Mouse (Mus musculus): ENCODE measurements at regions not wholly inside any gene's neighbourhood (a gene's known extent, or its start where the extent isn't known, plus 50 kb on each side); places are given as distances from the start of the nearest gene placed in this dataset.

DNA sequence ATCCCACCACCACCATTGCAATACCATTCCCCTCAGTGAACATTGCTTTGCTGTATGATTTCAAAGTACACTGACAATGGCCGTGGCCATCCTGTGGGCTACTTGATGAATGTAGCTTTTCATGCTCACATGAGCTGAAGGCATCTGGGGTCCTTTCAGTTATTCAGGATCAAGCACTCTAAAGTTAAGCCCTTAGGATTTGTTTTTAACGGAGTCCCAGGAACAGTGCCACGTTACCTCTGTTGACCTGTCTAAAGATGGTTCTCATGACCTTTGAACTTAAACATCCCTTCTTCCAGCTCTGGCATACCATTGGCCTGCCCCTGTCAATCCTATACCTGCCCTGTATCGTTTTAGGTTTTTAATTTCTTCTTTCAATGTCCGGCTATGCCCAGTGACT lies 251.7 kb upstream of the Sall1 start:
- Histone ChIP-seq H3K36me3 (ENCODE audit: insufficient read depth, low read length) (no peaks in the 10 kb centered on the region), H3K27me3 (ENCODE audit: insufficient read depth, low read length) (peaks cover 7% of the 10 kb centered on the region), H3K4me3 (replicated peaks; ENCODE audit: low read length) (no peak overlapping the region), H3K4me1 (replicated peaks; ENCODE audit: low read depth, low read length) (peaks cover 7% of the 10 kb centered on the region; the same call in 1 of the 2 replicates), H3K9me3 (ENCODE audit: low read length) (peaks cover 10% of the 10 kb centered on the region; the same call in 1 of the 2 replicates)
- TF ChIP-seq POU5F1 (IDR thresholded peaks at IDR 0.05; ENCODE audit: borderline replicate concordance, low read length) (no peak), CTCF (conservative IDR thresholded peaks at IDR 0.05; ENCODE audit: low read length) (no peak), NANOG (IDR thresholded peaks at IDR 0.05; ENCODE audit: borderline replicate concordance, low read length) (no peak)

DNA sequence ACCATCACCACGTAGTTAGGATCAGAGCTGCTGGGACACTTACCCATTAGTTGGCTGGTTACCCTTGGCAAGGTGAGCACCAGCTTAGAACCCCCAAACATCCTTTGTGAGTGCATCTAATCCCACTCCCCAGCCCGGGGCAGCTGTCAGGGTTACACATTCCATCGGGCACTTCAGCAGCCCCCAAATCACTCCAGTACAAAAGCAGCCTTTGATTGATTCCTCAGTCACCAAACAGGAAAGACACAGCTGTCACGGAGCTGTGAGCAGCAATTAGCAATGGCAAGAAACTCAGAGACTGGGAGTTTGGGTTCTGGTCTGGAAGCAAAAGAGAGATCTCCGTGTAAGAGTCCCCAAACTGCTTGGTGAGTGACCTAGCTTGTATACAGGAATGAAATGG lies 245.1 kb upstream of the Sall1 start:
- H3K36me3 ChIP-seq (ENCODE audit: insufficient read depth, low read length), result no peaks in the 10 kb centered on the region
- H3K9me3 ChIP-seq (ENCODE audit: low read length), result peaks cover 9% of the 10 kb centered on the region
- H3K27me3 ChIP-seq (ENCODE audit: insufficient read depth, low read length), result peaks cover 19% of the 10 kb centered on the region
- no peak for TF ChIP-seq CTCF (conservative IDR thresholded peaks at IDR 0.05; ENCODE audit: low read length)
- no peak for TF ChIP-seq NANOG (IDR thresholded peaks at IDR 0.05; ENCODE audit: borderline replicate concordance, low read length)
- TF ChIP-seq POU5F1 (IDR thresholded peaks at IDR 0.05; ENCODE audit: borderline replicate concordance, low read length), result no peak
- H3K4me3 ChIP-seq (replicated peaks; ENCODE audit: low read length), result no peak overlapping the region
- peaks cover 1% of the 10 kb centered on the region; the same call in 1 of the 2 replicates for H3K4me1 ChIP-seq (replicated peaks; ENCODE audit: low read depth, low read length)

- TF ChIP-seq POU5F1 (IDR thresholded peaks at IDR 0.05; ENCODE audit: borderline replicate concordance, low read length) (no peak), CTCF (conservative IDR thresholded peaks at IDR 0.05; ENCODE audit: low read length) (no peak), NANOG (IDR thresholded peaks at IDR 0.05; ENCODE audit: borderline replicate concordance, low read length) (no peak)
- Histone ChIP-seq H3K36me3 (ENCODE audit: insufficient read depth, low read length) (no peaks in the 10 kb centered on the region), H3K9me3 (ENCODE audit: low read length) (peaks cover 9% of the 10 kb centered on the region), H3K4me3 (replicated peaks; ENCODE audit: low read length) (no peak overlapping the region), H3K27me3 (ENCODE audit: insufficient read depth, low read length) (peaks cover 21% of the 10 kb centered on the region), H3K4me1 (replicated peaks; ENCODE audit: low read depth, low read length) (no peaks in the 10 kb centered on the region)
Measured at GRCm38 (mm10) chr8:89284871-89285564, 241.1 kb upstream of the Sall1 start.

- H3K36me3 ChIP-seq (ENCODE audit: insufficient read depth, low read length), result no peaks in the 10 kb centered on the region
- no peak for TF ChIP-seq CTCF (conservative IDR thresholded peaks at IDR 0.05; ENCODE audit: low read length)
- TF ChIP-seq NANOG (IDR thresholded peaks at IDR 0.05; ENCODE audit: borderline replicate concordance, low read length), result no peak
- TF ChIP-seq POU5F1 (IDR thresholded peaks at IDR 0.05; ENCODE audit: borderline replicate concordance, low read length), result no peak
- no peak overlapping the region for H3K4me3 ChIP-seq (replicated peaks; ENCODE audit: low read length)
- peaks cover 9% of the 10 kb centered on the region for H3K9me3 ChIP-seq (ENCODE audit: low read length)
- H3K4me1 ChIP-seq (replicated peaks; ENCODE audit: low read depth, low read length), result no peaks in the 10 kb centered on the region
- H3K27me3 ChIP-seq (ENCODE audit: insufficient read depth, low read length), result peaks cover 9% of the 10 kb centered on the region
Measured at GRCm38 (mm10) chr8:89283105-89284096, 239.4 kb upstream of the Sall1 start.

DNA sequence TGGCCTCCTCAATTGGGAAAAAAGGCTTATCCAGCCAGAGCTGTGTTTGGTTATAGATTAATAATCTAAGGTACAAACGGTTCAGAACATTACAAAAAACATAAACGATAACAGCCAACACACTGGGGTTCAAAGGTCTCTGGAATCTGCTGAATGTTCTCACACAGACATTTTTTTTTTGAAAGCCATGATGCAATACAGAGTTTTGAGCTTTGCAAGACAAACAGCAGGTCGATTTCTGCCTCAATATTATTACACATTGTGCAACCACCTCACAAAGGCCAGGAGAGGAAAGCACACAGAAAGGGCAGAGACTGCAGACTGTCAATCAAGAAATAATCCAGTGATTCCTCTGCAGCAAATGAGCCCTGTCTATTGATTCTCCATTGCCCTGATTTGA lies 235.9 kb upstream of the Sall1 start:
- Histone ChIP-seq H3K4me1 (replicated peaks; ENCODE audit: low read depth, low read length) (no peaks in the 10 kb centered on the region), H3K27me3 (ENCODE audit: insufficient read depth, low read length) (peaks cover 17% of the 10 kb centered on the region)
- TF ChIP-seq POU5F1 (IDR thresholded peaks at IDR 0.05; ENCODE audit: borderline replicate concordance, low read length), result no peak
- no peak for TF ChIP-seq NANOG (IDR thresholded peaks at IDR 0.05; ENCODE audit: borderline replicate concordance, low read length)
- TF ChIP-seq CTCF (conservative IDR thresholded peaks at IDR 0.05; ENCODE audit: low read length), result no peak

DNA sequence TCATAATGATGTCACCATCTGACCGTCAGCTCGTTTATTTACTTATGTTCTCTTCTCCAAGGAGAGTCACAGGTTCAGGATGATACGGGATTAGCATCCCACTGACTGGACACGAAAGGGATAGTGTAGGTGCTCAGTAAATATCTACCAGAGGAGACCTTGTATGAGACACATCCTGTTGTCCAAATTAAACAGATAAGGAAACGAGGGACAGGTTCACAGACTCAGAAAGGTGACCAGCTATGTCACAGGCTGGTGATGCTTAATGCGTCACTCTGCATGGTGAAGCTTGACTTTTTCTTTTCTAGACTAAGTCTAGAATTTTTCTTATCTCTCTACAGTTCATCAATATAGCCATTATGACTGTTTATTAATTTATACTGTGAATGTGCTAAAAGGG lies 235.2 kb upstream of the Sall1 start:
- H3K4me1 ChIP-seq (replicated peaks; ENCODE audit: low read depth, low read length), result no peaks in the 10 kb centered on the region
- TF ChIP-seq POU5F1 (IDR thresholded peaks at IDR 0.05; ENCODE audit: borderline replicate concordance, low read length) (no peak), CTCF (conservative IDR thresholded peaks at IDR 0.05; ENCODE audit: low read length) (no peak), NANOG (IDR thresholded peaks at IDR 0.05; ENCODE audit: borderline replicate concordance, low read length) (no peak)
- H3K4me3 ChIP-seq (replicated peaks; ENCODE audit: low read length), result no peak overlapping the region

More for the DNA sequence above, 235.9 kb upstream of the Sall1 start:
- Histone ChIP-seq H3K4me3 (replicated peaks; ENCODE audit: low read length) (no peak overlapping the region), H3K36me3 (ENCODE audit: insufficient read depth, low read length) (no peaks in the 10 kb centered on the region), H3K9me3 (ENCODE audit: low read length) (no peaks in the 10 kb centered on the region)

GRCm38 (mm10) chr8:89273276-89273675 lies 229.3 kb upstream of the Sall1 start:
- TF ChIP-seq NANOG (IDR thresholded peaks at IDR 0.05; ENCODE audit: borderline replicate concordance, low read length) (no peak), CTCF (conservative IDR thresholded peaks at IDR 0.05; ENCODE audit: low read length) (no peak), POU5F1 (IDR thresholded peaks at IDR 0.05; ENCODE audit: borderline replicate concordance, low read length) (no peak)

More for the DNA sequence above, 235.2 kb upstream of the Sall1 start:
- Histone ChIP-seq H3K27me3 (ENCODE audit: insufficient read depth, low read length) (peaks cover 23% of the 10 kb centered on the region), H3K9me3 (ENCODE audit: low read length) (no peaks in the 10 kb centered on the region), H3K36me3 (ENCODE audit: insufficient read depth, low read length) (no peaks in the 10 kb centered on the region)

GRCm38 (mm10) chr8:89272381-89272815 lies 228.4 kb upstream of the Sall1 start:
- Histone ChIP-seq H3K9me3 (ENCODE audit: low read length) (peaks cover 9% of the 10 kb centered on the region), H3K27me3 (ENCODE audit: insufficient read depth, low read length) (peaks cover 27% of the 10 kb centered on the region), H3K4me1 (replicated peaks; ENCODE audit: low read depth, low read length) (peaks cover 36% of the 10 kb centered on the region), H3K36me3 (ENCODE audit: insufficient read depth, low read length) (no peaks in the 10 kb centered on the region), H3K4me3 (replicated peaks; ENCODE audit: low read length) (peak overlapping the region; percentile 53)
- no peak for TF ChIP-seq CTCF (conservative IDR thresholded peaks at IDR 0.05; ENCODE audit: low read length)

More at GRCm38 (mm10) chr8:89273276-89273675, 229.3 kb upstream of the Sall1 start:
- Histone ChIP-seq H3K9me3 (ENCODE audit: low read length) (peaks cover 5% of the 10 kb centered on the region; the same call in 1 of the 2 replicates), H3K4me3 (replicated peaks; ENCODE audit: low read length) (no peak overlapping the region), H3K4me1 (replicated peaks; ENCODE audit: low read depth, low read length) (peaks cover 36% of the 10 kb centered on the region), H3K36me3 (ENCODE audit: insufficient read depth, low read length) (no peaks in the 10 kb centered on the region), H3K27me3 (ENCODE audit: insufficient read depth, low read length) (peaks cover 27% of the 10 kb centered on the region)

All from E14TG2a.4 (cell line).